Mouse (Mus musculus): Measurements from ENCODE around the gene Klf8. TPM values are rescaled to one million over a fixed set of nuclear protein-coding genes. Genes with fewer than 3 reads are reported as not detected.

Klf8 gene
- polyA plus RNA-seq, 1 experiment from 2014 or later: 0.32 TPM

DNA sequence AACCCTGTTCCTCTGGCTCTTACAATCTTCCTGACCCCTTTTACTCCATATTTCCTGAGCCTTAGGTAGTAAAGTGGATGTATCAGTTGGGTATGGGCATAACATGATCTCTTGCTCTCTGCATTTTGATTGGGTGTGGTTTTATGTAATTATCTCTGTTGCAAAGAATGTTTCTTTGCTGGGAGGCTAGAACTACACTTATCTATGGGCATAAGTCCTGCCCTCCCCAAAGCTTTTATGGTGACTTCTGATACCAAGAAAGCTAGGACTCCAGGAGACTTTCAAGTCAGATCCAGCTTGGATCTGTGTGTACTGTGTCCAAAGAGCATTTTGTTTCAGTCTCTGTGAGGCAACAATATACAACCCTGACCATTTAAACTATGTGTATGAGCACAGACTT is 202.3 kb downstream of the Klf8 start:
- DNase-seq (ENCODE audit: low read depth, low spot score): no peak
- peaks cover 5% of the 10 kb centered on the region for H3K27me3 ChIP-seq
- ATAC-seq: peak; percentile 58
- in situ Hi-C loops (cut with MboI; ENCODE audit: low pct_unique_long_range_greater_than_20kb): no loop called here
- TF ChIP-seq CTCF (IDR thresholded peaks at IDR 0.05): no peak
- CTCF ChIA-PET: interaction anchor here (1.1 kb wide), 1 partner anchor 10 kb away, joined by 3 read pairs; no protein-coding TSS in a partner anchor
- POLR2A ChIA-PET: no interaction called here

DNA sequence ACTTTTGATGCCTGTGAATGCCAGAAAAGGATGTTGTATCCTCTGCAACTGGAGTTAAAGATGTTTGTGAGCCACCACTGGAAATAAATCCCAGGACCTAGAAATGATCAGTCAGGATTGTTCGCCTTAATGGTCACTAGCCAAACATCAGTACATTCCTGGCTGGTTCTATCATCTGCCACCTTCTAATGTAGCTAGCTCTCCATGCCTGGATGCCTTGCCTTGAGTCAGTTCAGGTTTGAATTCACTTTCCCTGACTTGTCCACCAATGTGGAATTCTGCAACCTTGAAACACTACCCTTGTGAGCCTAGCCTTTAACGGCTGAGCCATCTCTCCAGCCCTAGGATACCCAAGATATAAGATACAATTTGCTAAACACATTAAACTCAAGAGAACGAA is 202.8 kb downstream of the Klf8 start:
- ChIA-PET CTCF (interaction anchor here (1.1 kb wide), 1 partner anchor 11 kb away, joined by 3 read pairs; no protein-coding TSS in a partner anchor), POLR2A (no interaction called here)
- no peak for TF ChIP-seq CTCF (IDR thresholded peaks at IDR 0.05)
- in situ Hi-C loops (cut with MboI; ENCODE audit: low pct_unique_long_range_greater_than_20kb): no loop called here
- ATAC-seq (peak; percentile 95), DNase-seq (ENCODE audit: low read depth, low spot score) (peak; percentile 17)
- H3K27me3 ChIP-seq: peaks cover 8% of the 10 kb centered on the region

Other genes with a start within 250 kb of the Klf8 start
- gene Usp51, start 231.0 kb upstream of the Klf8 start, polyA plus RNA-seq (2021): not detected
- gene Mageh1, start 199.9 kb upstream of the Klf8 start, polyA plus RNA-seq (2021): 0.59 TPM
- not detected for gene Foxr2, start 118.7 kb upstream of the Klf8 start, polyA plus RNA-seq (2021)
- gene Rragb, start 97.5 kb upstream of the Klf8 start, polyA plus RNA-seq (2021): 13.8 TPM

Data from Patski (cell line).